Mouse (Mus musculus) brain, embryonic 14.5 days (tissue): ENCODE data around the gene Gpr176. TPM values are rescaled to one million over a fixed set of nuclear protein-coding genes. Genes with fewer than 3 reads are reported as not detected.
"Not testable (repeated sequence)": the region's sequence is repeated elsewhere in the genome, so short reads cannot be mapped to it uniquely, and the experiment has no call there.

ENCODE experiments used
- DNase-seq: peaks from one replicate; pipeline ENCODE4 v3.0.0-alpha.2; 2011; ENCODE audit warnings: low read depth
- CTCF ChIP-seq: fragments of 200-500 bp; IDR thresholded peaks from 2 replicates; pipeline ENCODE4 v1.5.1; 2012; ENCODE audit warnings: inconsistent platforms, mild to moderate bottlenecking, moderate library complexity, borderline replicate concordance; ENCODE audit not compliant: insufficient read depth, insufficient read length; ENCODE audit errors: extremely low read depth
- POLR2A ChIP-seq: fragments of 200-500 bp; IDR thresholded peaks from 2 replicates; pipeline ENCODE4 v1.6.1; 2012; ENCODE audit warnings: mild to moderate bottlenecking, inconsistent platforms, borderline replicate concordance; ENCODE audit not compliant: poor library complexity, insufficient read depth, insufficient read length, severe bottlenecking; ENCODE audit errors: extremely low read depth
- polyA plus RNA-seq: library from polyadenylated mRNA; depleted of rRNA; stranded (reverse); fragments of >200 nt; gene quantifications from 2 replicates; pipeline ENCODE4 v1.2.3, GENCODE M21; 2012

Gpr176 gene
- polyA plus RNA-seq, 1 experiment: 2.9 TPM

DNA sequence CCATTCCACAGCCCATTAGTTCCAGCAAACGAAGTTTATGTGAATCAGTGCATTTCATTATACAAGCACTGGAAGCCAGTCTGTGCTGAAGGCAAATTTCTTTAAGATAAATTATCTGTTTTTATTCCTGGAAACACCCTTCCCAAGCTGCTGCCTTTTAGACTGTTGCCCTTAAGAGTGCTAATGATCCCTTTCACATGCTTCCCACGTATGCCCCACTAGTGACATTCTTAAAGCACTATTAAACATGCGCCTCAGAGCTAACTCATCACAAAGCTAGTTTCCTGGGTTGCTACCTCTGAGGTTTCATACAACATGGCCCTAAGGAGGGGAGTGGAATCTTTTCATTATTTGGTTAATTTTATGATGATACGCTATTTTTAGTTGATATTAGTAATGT is 74.6 kb downstream of the Gpr176 start:
- TF ChIP-seq POLR2A (no peak), CTCF (no peak)
- DNase-seq: no peak

DNA sequence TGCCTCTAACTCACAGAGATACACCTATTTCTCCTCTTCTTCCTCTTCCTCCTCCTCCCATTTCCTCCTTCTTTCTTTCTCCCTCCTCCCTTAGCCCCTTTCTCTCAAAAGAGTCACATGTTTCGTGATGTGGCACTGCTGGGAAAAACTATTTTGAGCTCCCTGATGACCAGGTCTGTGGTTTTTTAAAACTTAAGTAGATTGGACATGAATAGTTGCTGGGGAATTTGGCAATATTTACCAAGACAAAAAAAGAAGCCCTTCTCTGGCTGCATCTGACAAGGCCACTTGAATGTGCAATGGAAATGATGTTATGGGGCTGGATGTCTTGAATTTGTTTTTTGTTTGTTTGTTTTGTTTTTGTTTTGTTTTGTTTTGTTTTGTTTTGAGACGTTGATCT is 75.3 kb downstream of the Gpr176 start:
- TF ChIP-seq CTCF: no peak
- no peak for TF ChIP-seq POLR2A
- DNase-seq: no peak

GRCm38 (mm10) chr2:118295505-118295904 is 77.7 kb downstream of the Gpr176 start:
- DNase-seq: no peak
- no peak for TF ChIP-seq POLR2A
- TF ChIP-seq CTCF: no peak

DNA sequence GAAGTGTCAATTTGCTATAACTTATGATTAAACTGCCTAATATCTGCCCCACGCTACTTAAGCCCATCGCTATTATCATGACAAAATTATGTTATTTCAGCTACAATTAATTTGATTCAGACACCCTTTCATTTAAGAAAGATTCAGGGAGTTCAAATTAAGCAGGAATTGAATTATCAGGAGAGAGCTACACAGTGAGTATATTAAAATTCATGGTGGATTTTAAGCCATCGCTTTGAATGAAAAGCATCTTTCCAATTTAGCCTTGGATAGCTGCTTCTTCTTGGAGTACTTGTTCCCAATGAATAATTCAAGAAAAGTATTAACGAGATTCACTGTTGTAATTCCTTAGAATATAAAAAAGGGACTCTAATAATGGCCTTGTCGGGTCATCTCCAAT is 79.6 kb downstream of the Gpr176 start:
- no peak for TF ChIP-seq CTCF
- no peak for TF ChIP-seq POLR2A
- DNase-seq: peak; percentile 62

DNA sequence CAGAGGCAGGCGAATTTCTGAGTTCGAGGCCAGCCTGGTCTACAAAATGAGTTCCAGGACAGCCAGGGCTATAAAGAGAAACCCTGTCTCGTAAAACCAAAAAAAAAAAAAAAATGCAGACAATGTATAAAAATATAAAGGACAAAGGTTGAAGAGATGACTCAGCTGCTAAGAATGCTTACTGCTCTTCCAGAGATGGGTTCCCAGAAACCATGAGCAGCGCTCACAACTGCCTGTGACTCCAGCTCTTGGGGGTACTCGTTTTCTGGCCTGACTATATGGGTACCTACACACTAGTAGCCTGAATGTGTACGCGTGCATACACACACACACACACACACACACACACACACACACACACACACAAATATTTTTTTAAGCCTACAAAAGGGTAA is 84.2 kb downstream of the Gpr176 start:
- not testable (repeated sequence) for DNase-seq

- no peak for DNase-seq
Measured at GRCm38 (mm10) chr2:118288326-118289065, 84.7 kb downstream of the Gpr176 start.

DNA sequence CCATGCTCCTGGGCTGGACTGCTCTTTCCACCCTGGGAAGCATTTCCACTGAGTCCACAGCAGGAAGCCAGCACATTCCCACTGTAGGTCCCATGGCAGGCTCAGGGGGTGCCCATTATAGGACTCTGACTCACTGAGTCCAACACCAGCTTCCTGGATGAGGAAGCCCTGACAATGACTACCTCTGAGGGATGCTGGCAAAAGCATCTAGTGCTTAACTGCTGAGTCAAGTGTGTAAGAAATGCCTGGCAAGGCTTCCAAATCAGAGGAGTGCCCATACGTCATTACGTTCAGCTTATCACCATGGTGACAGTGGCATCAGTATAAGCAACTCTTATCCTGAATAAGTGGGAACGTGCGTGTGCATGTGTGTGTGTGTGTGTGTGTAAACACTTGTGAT is 85.5 kb downstream of the Gpr176 start:
- TF ChIP-seq POLR2A (no peak), CTCF (no peak)
- DNase-seq: peak; percentile 62

More at GRCm38 (mm10) chr2:118288326-118289065, 84.7 kb downstream of the Gpr176 start:
- no peak for TF ChIP-seq CTCF
- no peak for TF ChIP-seq POLR2A

GRCm38 (mm10) chr2:118282467-118282866 is 90.8 kb downstream of the Gpr176 start:
- no peak for DNase-seq
- TF ChIP-seq CTCF (no peak), POLR2A (no peak)

DNA sequence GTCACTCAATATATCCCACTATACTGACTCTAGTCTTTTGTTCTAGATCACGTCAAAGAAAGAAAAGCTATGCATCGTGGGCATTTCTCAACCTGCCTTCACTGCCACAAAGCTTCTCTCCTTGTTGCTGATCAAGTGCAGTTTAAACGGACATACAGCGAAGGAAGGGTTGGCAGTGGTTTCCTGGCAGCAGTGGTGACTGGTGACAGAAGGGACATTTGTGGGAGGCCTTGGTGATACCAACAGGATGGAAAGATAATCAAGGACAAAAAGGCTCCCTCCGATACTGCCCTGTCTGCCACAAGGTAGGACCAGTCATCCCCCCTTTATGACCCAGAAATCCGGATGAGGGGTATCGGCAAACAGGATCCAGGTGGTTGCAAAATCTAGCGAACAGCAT is 95.0 kb downstream of the Gpr176 start:
- no peak for DNase-seq
- TF ChIP-seq POLR2A (no peak), CTCF (no peak)

DNA sequence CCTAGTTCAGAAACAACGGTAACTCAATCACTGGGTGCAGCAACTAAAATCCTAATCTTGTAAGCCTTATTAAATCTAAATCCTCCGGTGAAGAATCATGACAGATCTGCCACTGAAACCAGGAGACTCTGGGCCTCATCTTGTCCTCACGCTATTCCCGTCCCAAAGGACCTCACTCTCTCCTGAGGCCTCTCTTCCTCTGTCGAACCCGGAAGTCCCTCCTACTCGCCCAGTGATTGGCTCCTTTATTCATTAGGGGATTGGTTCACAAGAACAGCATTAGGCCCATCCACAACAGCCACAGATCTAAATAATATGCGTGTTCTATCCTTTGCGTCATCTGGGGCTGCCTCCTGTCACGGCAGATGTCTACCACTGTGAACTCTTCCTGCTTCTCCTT is 101.6 kb downstream of the Gpr176 start:
- TF ChIP-seq CTCF (no peak), POLR2A (no peak)
- DNase-seq: no peak

DNA sequence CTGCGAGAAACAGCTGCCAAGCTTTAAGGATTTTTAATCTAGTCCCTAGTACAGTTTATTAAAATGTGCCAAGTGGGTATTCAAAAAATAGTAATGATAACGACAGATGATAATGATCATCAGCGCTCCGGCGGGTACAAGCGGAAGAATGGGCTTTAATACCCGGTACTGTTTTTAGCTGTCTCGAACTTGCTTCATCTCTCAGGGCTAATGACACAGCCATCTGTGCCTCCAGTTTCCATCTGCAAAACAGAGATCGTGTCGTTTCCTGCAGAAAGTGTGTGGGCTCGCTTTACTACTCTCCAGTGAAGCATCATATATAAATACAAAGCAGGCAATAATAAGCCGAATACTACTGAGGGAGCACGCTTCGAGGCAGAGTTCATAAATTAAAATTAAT is 103.0 kb downstream of the Gpr176 start:
- DNase-seq: peak; percentile 76

DNA sequence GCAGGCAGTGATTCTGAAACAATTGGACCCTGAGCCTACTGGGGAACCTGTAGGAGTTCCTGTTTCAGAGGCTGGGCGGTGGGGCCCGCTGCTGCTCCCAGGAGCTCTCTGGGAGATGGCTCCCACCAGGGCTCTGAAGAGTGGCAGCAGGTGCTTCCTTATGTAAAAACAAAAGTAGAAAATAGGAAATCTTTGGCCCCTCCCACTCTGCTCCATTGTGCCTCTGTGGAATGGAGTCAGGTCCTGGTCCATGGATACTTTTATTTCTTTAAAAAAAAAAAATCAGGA is 109.4 kb downstream of the Gpr176 start:
- TF ChIP-seq CTCF: no peak
- no peak for TF ChIP-seq POLR2A

More for the DNA sequence above, 103.0 kb downstream of the Gpr176 start:
- no peak for TF ChIP-seq POLR2A
- no peak for TF ChIP-seq CTCF

GRCm38 (mm10) chr2:118263151-118263913 is 109.9 kb downstream of the Gpr176 start:
- peak; percentile 89 for DNase-seq
- TF ChIP-seq CTCF (peak; percentile 78), POLR2A (no peak)

More for the DNA sequence above, 109.4 kb downstream of the Gpr176 start:
- no peak for DNase-seq
